Mouse (Mus musculus): ENCODE results near the gene Snf8. TPM values are rescaled to one million over a fixed set of nuclear protein-coding genes. Genes with fewer than 3 reads are reported as not detected.

The Snf8 gene
- 100 to 1,000 TPM in 1 of 2 experiments, 10 to 100 TPM in 1; 98.0 to 107 TPM for polyA plus RNA-seq (2017; shearing (Covaris generic))

GRCm38 (mm10) chr11:96034596-96035052 is at the start of gene Snf8:
Snf8 (plus strand) TSS chr11:96034885.

GRCm38 (mm10) chr11:96005403-96006271 is 29.0 kb upstream of the Snf8 start, which contains the start of gene Igf2bp1:
Igf2bp1 (minus strand) TSS chr11:96005940.

GRCm38 (mm10) chr11:96065215-96065911 is 30.7 kb downstream of the Snf8 start, which contains the start of gene Ube2z:
Ube2z (minus strand) TSS chr11:96065388.

GRCm38 (mm10) chr11:96075509-96076220 is 41.0 kb downstream of the Snf8 start, which contains the start of gene Atp5g1:
Atp5g1 (minus strand) TSS chr11:96075670.

Other genes with a start within 250 kb of the Snf8 start
- not detected for gene Phospho1, start 210.4 kb upstream of the Snf8 start, polyA plus RNA-seq (2017; shearing (Covaris generic))
- gene Gngt2, start 197.7 kb upstream of the Snf8 start, polyA plus RNA-seq (2017; shearing (Covaris generic)), result 10 to 100 TPM; 42.0 to 50.9 TPM
- gene Abi3, start 192.4 kb upstream of the Snf8 start, polyA plus RNA-seq (2017; shearing (Covaris generic)), result 10 to 100 TPM; 52.5 to 78.8 TPM
- gene B4galnt2, start 120.0 kb upstream of the Snf8 start, polyA plus RNA-seq (2017; shearing (Covaris generic)), result under 1 TPM in 1 of 2 experiments, not detected in 1; 0.23 TPM
- under 1 TPM in 1 of 2 experiments, not detected in 1; 0.45 TPM for gene Igf2bp1, start 28.9 kb upstream of the Snf8 start, polyA plus RNA-seq (2017; shearing (Covaris generic))
- not detected for gene Gip, start 10.3 kb upstream of the Snf8 start, polyA plus RNA-seq (2017; shearing (Covaris generic))
- 10 to 100 TPM; 38.1 to 46.2 TPM for gene Ube2z, start 30.5 kb downstream of the Snf8 start, polyA plus RNA-seq (2017; shearing (Covaris generic))
- gene Atp5g1, start 40.8 kb downstream of the Snf8 start, polyA plus RNA-seq (2017; shearing (Covaris generic)), result 100 to 1,000 TPM; 337 to 446 TPM
- gene Calcoco2, start 77.1 kb downstream of the Snf8 start, polyA plus RNA-seq (2017; shearing (Covaris generic)), result under 1 TPM in 1 of 2 experiments, not detected in 1; 0.22 TPM
- under 1 TPM in 1 of 2 experiments, not detected in 1; 0.05 TPM for gene Ttll6, start 98.9 kb downstream of the Snf8 start, polyA plus RNA-seq (2017; shearing (Covaris generic))
- gene Hoxb13, start 159.4 kb downstream of the Snf8 start, polyA plus RNA-seq (2017; shearing (Covaris generic)), result under 1 TPM in 1 of 2 experiments, not detected in 1; 0.14 TPM
- gene Hoxb9, start 236.6 kb downstream of the Snf8 start, polyA plus RNA-seq (2017; shearing (Covaris generic)), result not detected
- not detected for gene Hoxb8, start 247.0 kb downstream of the Snf8 start, polyA plus RNA-seq (2017; shearing (Covaris generic))

Data from activated CD4-positive, CD25-positive, alpha-beta regulatory T cell (primary cell).